Mouse (Mus musculus) left cerebral cortex, adult 11 months (tissue): ENCODE results near the gene Ddx55.
"Not testable (repeated sequence)": the region's sequence is repeated elsewhere in the genome, so short reads cannot be mapped to it uniquely, and the experiment has no call there.

Experiments
- DNase-seq: peaks from one replicate; pipeline ENCODE4 v3.0.0; 2022; ENCODE audit warnings: low spot score

The Ddx55 gene

GRCm38 (mm10) chr5:124538813-124539792, 13.6 kb upstream of the Ddx55 start:
- DNase-seq: peak; percentile 68

- no peak for DNase-seq
These were observed 12.8 kb upstream of the Ddx55 start for GRCm38 (mm10) chr5:124539905-124540304.

GRCm38 (mm10) chr5:124540383-124540786, 12.3 kb upstream of the Ddx55 start, which contains the start of gene Tmed2:
Tmed2 (plus strand) TSS chr5:124540695.
- peak; percentile 96 for DNase-seq

- DNase-seq: no peak
These were observed 11.6 kb upstream of the Ddx55 start for GRCm38 (mm10) chr5:124540905-124541601.

GRCm38 (mm10) chr5:124541602-124541973, 11.1 kb upstream of the Ddx55 start:
- DNase-seq: no peak

GRCm38 (mm10) chr5:124550737-124551136, 1.9 kb upstream of the Ddx55 start:
- not testable (repeated sequence) for DNase-seq

- DNase-seq: not testable (repeated sequence)
These were observed 1.1 kb upstream of the Ddx55 start for GRCm38 (mm10) chr5:124551349-124552093.

GRCm38 (mm10) chr5:124552094-124552472, 581 bp upstream of the Ddx55 start:
- no peak for DNase-seq

- no peak for DNase-seq
These were observed 943 bp downstream of the Ddx55 start for GRCm38 (mm10) chr5:124553607-124554006.

GRCm38 (mm10) chr5:124555145-124555544, 2.5 kb downstream of the Ddx55 start:
- DNase-seq: no peak

- DNase-seq: peak; percentile 41
These were observed 18.4 kb downstream of the Ddx55 start for GRCm38 (mm10) chr5:124571068-124571467.

- DNase-seq: no peak
These were observed 22.8 kb downstream of the Ddx55 start for GRCm38 (mm10) chr5:124575467-124575866.

GRCm38 (mm10) chr5:124578633-124579317, 26.1 kb downstream of the Ddx55 start, which contains the start of the genes Eif2b1 and Gtf2h3:
Eif2b1 (minus strand) TSS chr5:124579131.
Gtf2h3 (plus strand) TSS chr5:124579140.
- DNase-seq: peak; percentile 88

- DNase-seq: no peak
These were observed 29.9 kb downstream of the Ddx55 start for GRCm38 (mm10) chr5:124582515-124582914.

- no peak for DNase-seq
These were observed 40.1 kb downstream of the Ddx55 start for GRCm38 (mm10) chr5:124592768-124593167.

- DNase-seq: peak; percentile 97
These were observed 45.8 kb downstream of the Ddx55 start for GRCm38 (mm10) chr5:124598224-124599174.

GRCm38 (mm10) chr5:124599726-124600125, 47.1 kb downstream of the Ddx55 start:
- not testable (repeated sequence) for DNase-seq

GRCm38 (mm10) chr5:124602349-124602748, 49.7 kb downstream of the Ddx55 start:
- DNase-seq: no peak

GRCm38 (mm10) chr5:124604296-124604695, 51.6 kb downstream of the Ddx55 start:
- no peak for DNase-seq

- no peak for DNase-seq
These were observed 52.5 kb downstream of the Ddx55 start for GRCm38 (mm10) chr5:124605041-124605622.
